Mouse (Mus musculus) ES-E14 (cell line): ENCODE results near the gene Prep.

Source experiments
- CHD2 ChIP-seq: IDR thresholded peaks from 2 replicates; pipeline ENCODE4 v1.6.1; 2014; ENCODE audit warnings: mild to moderate bottlenecking, low read depth, low read length, inconsistent platforms
- HCFC1 ChIP-seq: IDR thresholded peaks from 2 replicates; pipeline ENCODE4 v1.6.1; 2012; ENCODE audit warnings: low read length, inconsistent platforms, borderline replicate concordance; ENCODE audit not compliant: insufficient read depth
- ZC3H11A ChIP-seq: IDR thresholded peaks from 2 replicates; pipeline ENCODE4 v1.6.1; 2012; ENCODE audit warnings: low read depth, mild to moderate bottlenecking, inconsistent platforms, low read length, borderline replicate concordance
- ZNF384 ChIP-seq: IDR thresholded peaks from 2 replicates; pipeline ENCODE4 v1.6.1; 2012; ENCODE audit warnings: low read depth, low read length, inconsistent platforms

- TF ChIP-seq ZNF384, result no peak
- TF ChIP-seq ZC3H11A, result no peak
- TF ChIP-seq HCFC1, result no peak
- TF ChIP-seq CHD2, result no peak
These were observed 72.9 kb downstream of the Prep start for GRCm38 (mm10) chr10:45139910-45140309.
